Mouse (Mus musculus) stomach, embryonic 14.5 days (tissue): ENCODE data around the gene Sox5. TPM values are rescaled to one million over a fixed set of nuclear protein-coding genes. Genes with fewer than 3 reads are reported as not detected.

Source experiments
- ATAC-seq: fragments of 200-750 bp; cut with Nextera tagmentation; 2 replicates; pipeline ENCODE4 v1.8.0; 2017; ENCODE audit warnings: low read depth, moderate TSS enrichment; ENCODE audit not compliant: insufficient number of reproducible peaks, insufficient read depth, low FRiP score
- H3K27ac ChIP-seq: fragments of 300-500 bp; sonication (generic); 2 replicates; pipeline ENCODE4 v1.5.1; 2014; ENCODE audit warnings: mild to moderate bottlenecking, low read length, moderate library complexity, mixed read lengths
- H3K27me3 ChIP-seq: fragments of 300-500 bp; sonication (generic); 2 replicates; pipeline ENCODE4 v1.6.1; 2014; ENCODE audit warnings: low read length, control low read depth, mixed read lengths; ENCODE audit not compliant: control insufficient read depth, insufficient read depth
- H3K36me3 ChIP-seq: fragments of 300-500 bp; sonication (generic); 2 replicates; pipeline ENCODE4 v1.6.1; 2014; ENCODE audit warnings: mild to moderate bottlenecking, control low read depth, low read length, moderate library complexity, mixed read lengths; ENCODE audit not compliant: control insufficient read depth, insufficient read depth
- H3K4me1 ChIP-seq: fragments of 300-500 bp; sonication (generic); 2 replicates; pipeline ENCODE4 v1.6.1; 2014; ENCODE audit warnings: low read length, control low read depth, mixed read lengths; ENCODE audit not compliant: control insufficient read depth, insufficient read depth
- H3K4me2 ChIP-seq: fragments of 300-500 bp; sonication (generic); replicated peaks from 2 replicates; pipeline ENCODE4 v1.6.1; 2014; ENCODE audit warnings: low read depth, low read length, control low read depth
- H3K4me3 ChIP-seq: fragments of 300-500 bp; sonication (generic); 2 replicates; pipeline ENCODE4 v1.5.1; 2014; ENCODE audit warnings: low read depth, low read length, control low read depth
- H3K9ac ChIP-seq: fragments of 300-500 bp; sonication (generic); replicated peaks from 2 replicates; pipeline ENCODE4 v1.6.1; 2014; ENCODE audit warnings: low read depth, mild to moderate bottlenecking, control low read depth, low read length, moderate library complexity, mixed read lengths
- H3K9me3 ChIP-seq: fragments of 300-500 bp; sonication (generic); 2 replicates; pipeline ENCODE4 v1.6.1; 2016; ENCODE audit warnings: low read depth, low read length, control low read depth; ENCODE audit not compliant: control insufficient read depth
- WGBS: fragments of 180-500 bp; shearing (Covaris S2); extraction: QIAGEN DNeasy Blood & Tissue Kit; methylation state at CpG from one replicate; pipeline ENCODE4 v1.1.7; 2014; 5-methylcytosine and 5-hydroxymethylcytosine counted together
- polyA plus RNA-seq: library from polyadenylated mRNA; unstranded; fragments of >200 nt; fragmentation: Nextera tagmentation; extraction: Ambion mirVana; gene quantifications from 2 replicates; pipeline ENCODE4 v1.2.1, GENCODE M21; 2014

Gene Sox5
- polyA plus RNA-seq, 1 experiment from 2014 or later = 30.3 TPM

DNA sequence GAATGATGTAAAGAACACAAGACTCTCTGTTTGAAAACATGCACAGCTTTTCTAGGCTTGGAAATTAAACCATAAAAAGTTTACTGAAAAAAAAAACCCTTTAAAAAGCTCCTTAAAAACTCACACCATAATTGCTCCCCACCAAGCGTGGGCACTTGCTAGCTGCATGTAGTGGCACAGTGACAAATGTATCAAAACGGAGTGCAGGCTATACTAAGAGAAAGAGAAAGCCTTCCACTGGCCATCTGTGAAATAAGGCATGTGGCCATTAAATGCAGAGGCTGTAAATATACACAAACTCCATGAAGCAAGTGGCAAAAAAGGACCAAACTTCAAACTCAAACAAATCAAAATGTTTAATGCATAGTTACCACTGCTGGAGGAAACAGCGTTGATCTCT lies 927.7 kb downstream of the Sox5 start:
- WGBS = 57% methylated on average over 3 of the region's 3 CpGs
- H3K4me1 ChIP-seq = 0 out of 2 replicates have a peak, but pooled peaks cover 4% of the 10 kb centered on the region
- no peak overlapping the region for H3K4me2 ChIP-seq
- no peaks in the 10 kb centered on the region for H3K36me3 ChIP-seq
- no peak for ATAC-seq
- H3K27ac ChIP-seq = no peak overlapping the region
- no peak overlapping the region for H3K4me3 ChIP-seq
- no peaks in the 10 kb centered on the region for H3K9me3 ChIP-seq
- H3K9ac ChIP-seq = no peak overlapping the region
- no peaks in the 10 kb centered on the region for H3K27me3 ChIP-seq

- H3K27me3 ChIP-seq = no peaks in the 10 kb centered on the region
- H3K9ac ChIP-seq = no peak overlapping the region
- H3K4me1 ChIP-seq = no peaks in the 10 kb centered on the region
- no peak overlapping the region for H3K4me3 ChIP-seq
- H3K4me2 ChIP-seq = no peak overlapping the region
- no peak for ATAC-seq
- no peaks in the 10 kb centered on the region for H3K36me3 ChIP-seq
- H3K9me3 ChIP-seq = no peaks in the 10 kb centered on the region
- no peak overlapping the region for H3K27ac ChIP-seq
Measured at GRCm38 (mm10) chr6:143845761-143846160, 936.0 kb downstream of the Sox5 start.

- Histone ChIP-seq H3K36me3 (no peaks in the 10 kb centered on the region), H3K27ac (no peak overlapping the region), H3K4me3 (no peak overlapping the region), H3K4me2 (no peak overlapping the region), H3K27me3 (no peaks in the 10 kb centered on the region), H3K4me1 (no peaks in the 10 kb centered on the region), H3K9ac (no peak overlapping the region), H3K9me3 (no peaks in the 10 kb centered on the region)
- WGBS = 86% methylated on average over 3 of the region's 3 CpGs
- no peak for ATAC-seq
Measured at GRCm38 (mm10) chr6:143844701-143844970, 937.1 kb downstream of the Sox5 start.

- Histone ChIP-seq H3K27me3 (no peaks in the 10 kb centered on the region), H3K4me1 (no peaks in the 10 kb centered on the region), H3K9ac (no peak overlapping the region), H3K9me3 (no peaks in the 10 kb centered on the region), H3K4me2 (no peak overlapping the region), H3K4me3 (no peak overlapping the region), H3K27ac (no peak overlapping the region), H3K36me3 (no peaks in the 10 kb centered on the region)
- 87% methylated on average over 10 of the region's 10 CpGs for WGBS
- ATAC-seq = no peak
Measured at GRCm38 (mm10) chr6:143843933-143844700, 937.7 kb downstream of the Sox5 start.

DNA sequence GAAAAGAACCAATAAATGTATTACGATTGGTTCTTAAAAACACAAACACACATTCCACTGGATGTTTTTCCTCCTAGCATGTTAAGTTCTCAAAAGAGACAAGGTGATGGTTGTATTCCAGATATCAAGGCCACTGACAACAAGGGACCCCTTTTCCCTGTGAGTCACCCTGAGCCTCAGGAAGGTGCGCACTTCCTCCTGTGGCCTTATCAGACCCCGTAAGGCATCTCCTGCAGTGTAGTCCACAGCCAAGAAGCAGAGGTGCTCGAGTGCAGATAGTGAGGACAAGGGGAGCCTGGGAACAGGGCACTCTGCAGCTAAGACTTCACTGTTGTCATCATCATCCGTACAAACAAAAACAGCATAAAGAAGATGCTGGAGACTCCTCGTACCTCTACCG lies 939.8 kb downstream of the Sox5 start:
- Histone ChIP-seq H3K36me3 (no peaks in the 10 kb centered on the region), H3K4me2 (no peak overlapping the region), H3K4me3 (no peak overlapping the region), H3K27me3 (no peaks in the 10 kb centered on the region), H3K4me1 (no peaks in the 10 kb centered on the region), H3K9ac (no peak overlapping the region), H3K9me3 (no peaks in the 10 kb centered on the region), H3K27ac (no peak overlapping the region)
- no peak for ATAC-seq
- 91% methylated on average over 7 of the region's 7 CpGs for WGBS

DNA sequence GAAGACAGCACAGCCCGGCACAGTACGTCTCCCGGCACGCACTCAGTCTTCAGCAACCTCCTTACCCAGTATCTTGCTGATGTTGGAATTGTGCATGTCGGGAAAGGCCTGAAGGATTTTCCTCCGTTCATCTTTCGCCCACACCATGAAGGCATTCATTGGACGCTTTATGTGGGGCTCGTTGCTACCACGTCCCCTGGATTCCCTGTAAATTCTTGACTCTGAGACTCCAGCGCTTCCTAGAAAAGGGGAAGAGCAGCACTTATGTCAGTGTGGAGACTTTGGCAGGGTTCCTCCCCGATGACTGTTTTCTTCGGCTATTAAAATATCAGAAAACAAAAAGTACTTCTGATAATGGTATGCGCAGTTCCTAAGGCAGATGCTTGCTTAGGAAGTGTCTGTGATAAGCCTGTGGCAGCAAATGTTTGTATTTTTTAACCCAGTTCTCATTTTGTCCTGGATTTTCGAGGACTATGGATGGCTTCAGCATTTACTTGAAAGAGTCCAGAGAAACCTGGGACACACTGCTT lies 940.6 kb downstream of the Sox5 start:
- Histone ChIP-seq H3K4me1 (no peaks in the 10 kb centered on the region), H3K4me3 (no peak overlapping the region), H3K27me3 (no peaks in the 10 kb centered on the region), H3K36me3 (no peaks in the 10 kb centered on the region), H3K9ac (no peak overlapping the region), H3K9me3 (no peaks in the 10 kb centered on the region), H3K27ac (no peak overlapping the region), H3K4me2 (no peak overlapping the region)
- WGBS = 87% methylated on average over 15 of the region's 15 CpGs
- no peak for ATAC-seq

DNA sequence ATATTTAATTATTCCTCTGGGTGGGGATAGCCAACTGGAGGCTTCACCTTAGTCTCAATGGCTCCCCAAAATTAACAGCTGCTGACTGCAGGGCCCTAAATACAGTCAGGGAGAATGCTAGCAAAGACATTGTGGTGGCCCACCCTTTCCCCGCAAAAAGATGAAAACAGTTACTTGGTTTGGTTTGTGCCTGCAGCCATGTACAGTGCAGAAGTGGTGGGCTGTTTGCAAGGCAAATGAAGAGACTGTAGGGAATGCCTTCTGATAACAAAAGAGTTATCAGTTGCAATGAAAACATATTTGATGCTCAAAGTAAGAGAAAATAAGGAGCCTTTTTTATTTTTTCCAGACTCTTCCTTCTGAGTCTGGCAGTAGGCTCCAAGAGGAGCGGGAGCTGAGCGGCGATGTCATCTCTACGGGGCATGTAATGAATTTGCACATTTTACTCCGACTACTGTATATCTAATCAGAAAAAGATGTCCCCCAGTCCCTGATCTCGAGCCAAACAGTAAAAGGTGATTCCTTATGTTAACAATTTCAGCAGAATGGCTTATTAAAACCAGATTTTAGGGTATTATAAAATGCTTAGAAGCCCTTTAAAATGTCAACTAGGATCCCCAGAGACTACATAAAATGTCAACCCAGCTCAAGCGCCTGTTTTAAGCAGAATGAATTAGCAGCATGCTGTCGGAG lies 943.2 kb downstream of the Sox5 start:
- no peak overlapping the region for H3K9ac ChIP-seq
- no peak for ATAC-seq
- H3K27ac ChIP-seq = no peak overlapping the region
- WGBS = 70% methylated on average over 9 of the region's 9 CpGs
- H3K4me1 ChIP-seq = 0 out of 2 replicates have a peak, but pooled peaks cover 4% of the 10 kb centered on the region
- no peaks in the 10 kb centered on the region; the same call in 1 of the 2 replicates for H3K36me3 ChIP-seq
- no peaks in the 10 kb centered on the region for H3K9me3 ChIP-seq
- no peaks in the 10 kb centered on the region for H3K27me3 ChIP-seq
- no peak overlapping the region for H3K4me2 ChIP-seq
- no peak overlapping the region for H3K4me3 ChIP-seq

DNA sequence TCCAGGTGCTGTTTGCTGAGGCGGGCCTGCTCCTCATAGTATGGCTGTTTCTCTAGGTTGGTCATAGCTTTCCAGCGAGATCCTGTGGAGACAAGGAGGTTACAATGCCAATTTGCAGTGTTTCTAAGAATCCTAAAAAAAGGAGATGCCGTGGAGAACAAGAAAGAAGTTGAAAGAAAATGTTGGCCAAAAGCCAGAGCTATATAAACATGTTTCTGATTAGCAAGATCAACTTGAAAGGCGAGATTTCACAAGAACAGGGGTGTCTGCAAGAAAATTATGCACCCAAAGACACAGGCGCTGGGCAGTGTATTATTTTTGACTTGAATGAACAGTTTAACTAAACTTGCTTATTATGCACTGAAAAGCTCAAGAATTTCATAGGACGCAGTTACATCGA lies 946.4 kb downstream of the Sox5 start:
- H3K27ac ChIP-seq = no peak overlapping the region
- no peaks in the 10 kb centered on the region for H3K9me3 ChIP-seq
- no peak overlapping the region for H3K4me2 ChIP-seq
- WGBS = 66% methylated on average over 7 of the region's 7 CpGs
- no peak overlapping the region for H3K4me3 ChIP-seq
- H3K36me3 ChIP-seq = no peaks in the 10 kb centered on the region; the same call in 1 of the 2 replicates
- 0 out of 2 replicates have a peak, but pooled peaks cover 4% of the 10 kb centered on the region for H3K4me1 ChIP-seq
- H3K9ac ChIP-seq = no peak overlapping the region
- no peak for ATAC-seq
- no peaks in the 10 kb centered on the region for H3K27me3 ChIP-seq
